Mouse (Mus musculus) layer of hippocampus, postnatal 36 days (tissue): ENCODE measurements around the gene Tmem232. TPM values are rescaled to one million over a fixed set of nuclear protein-coding genes. Genes with fewer than 3 reads are reported as not detected.
"Not testable (repeated sequence)": the region's sequence is repeated elsewhere in the genome, so short reads cannot be mapped to it uniquely, and the experiment has no call there.

Experiments
- DNase-seq, 2 experiments: peaks; one replicate each; pipeline ENCODE4 v3.0.0; 2022
- microRNA-seq, 2 experiments: library from miRNA; unstranded; fragments of <30 nt; microRNA quantifications; one replicate each; pipeline ENCODE4 v1.2.0; 2021
- total RNA-seq, 2 experiments: library from RNA; stranded (reverse); gene quantifications; 2 replicates each; pipeline ENCODE4 v1.2.3; 2021

Tmem232 gene
- total RNA-seq, 2 experiments from 2014 or later, result 1.1 TPM

- DNase-seq, result not testable (repeated sequence)
Measured at GRCm38 (mm10) chr17:65221687-65222086, 318.9 kb downstream of the Tmem232 start.

Small RNA genes within 50 kb of the gene (microRNA-seq; reads per million reads assigned to microRNA genes)
- 0 reads per million in 2 experiments for gene Gm25731

Other genes starting within 250 kb of the Tmem232 start
- gene Vapa, start 72.8 kb upstream of the Tmem232 start, total RNA-seq, result 100 to 1,000 TPM; 128 to 144 TPM
- not detected for gene Txndc2, start 101.4 kb upstream of the Tmem232 start, total RNA-seq
- gene Rab31, start 232.0 kb upstream of the Tmem232 start, total RNA-seq, result 10 to 100 TPM; 49.8 to 52.1 TPM
- gene Ppp4r1, start 241.8 kb upstream of the Tmem232 start, total RNA-seq, result 10 to 100 TPM; 35.7 to 36.9 TPM